Mouse (Mus musculus): ENCODE results near the gene Nlgn3. TPM values are rescaled to one million over a fixed set of nuclear protein-coding genes. Genes with fewer than 3 reads are reported as not detected.

Nlgn3 gene
- polyA plus RNA-seq, 1 experiment from 2014 or later = 0.14 TPM

DNA sequence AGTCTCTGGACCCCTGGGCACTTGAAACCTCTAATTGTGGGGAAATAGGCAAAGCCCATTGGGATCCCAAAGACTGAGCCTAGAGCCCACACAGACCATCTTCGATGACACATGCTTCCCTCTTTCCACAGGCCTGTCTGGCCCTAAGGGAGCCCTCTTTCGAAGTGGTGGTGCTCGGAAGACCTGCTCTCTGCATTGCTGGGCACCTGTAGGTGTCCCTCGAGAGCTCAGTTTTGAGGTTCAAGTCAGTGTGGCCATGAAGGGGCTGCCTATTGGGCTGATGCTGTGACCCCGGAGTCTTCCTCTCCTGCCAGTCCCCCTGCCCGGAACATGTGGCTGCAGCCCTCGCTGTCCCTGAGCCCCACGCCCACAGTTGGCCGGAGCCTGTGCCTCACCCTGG lies 2.7 kb downstream of the Nlgn3 start:
- no peak overlapping the region for H3K4me2 ChIP-seq
- 73% methylated on average over 9 of the region's 9 CpGs for WGBS (ENCODE audit: insufficient replicate concordance)
- peaks cover 47% of the 10 kb centered on the region; the same call in 1 of the 2 replicates for H3K27me3 ChIP-seq
- no peaks in the 10 kb centered on the region for H3K9me3 ChIP-seq (replicated peaks)
- H3K36me3 ChIP-seq = peaks cover 12% of the 10 kb centered on the region
- H3K4me3 ChIP-seq (replicated peaks) = no peak overlapping the region
- H3K4me1 ChIP-seq (replicated peaks) = peaks cover 4% of the 10 kb centered on the region; the same call in 1 of the 2 replicates
- ATAC-seq (ENCODE audit: low read depth) (no peak), DNase-seq (no peak)
- H3K27ac ChIP-seq = no peak overlapping the region
- H3K9ac ChIP-seq = no peak overlapping the region

- DNase-seq = no peak
- H3K4me1 ChIP-seq (replicated peaks) = no peaks in the 10 kb centered on the region
- no peak overlapping the region for H3K9ac ChIP-seq
- H3K36me3 ChIP-seq = no peaks in the 10 kb centered on the region
- ATAC-seq (ENCODE audit: low read depth) = no peak
- WGBS (ENCODE audit: insufficient replicate concordance) = 38% methylated on average over 2 of the region's 2 CpGs
- H3K27me3 ChIP-seq = peaks cover 46% of the 10 kb centered on the region; the same call in 1 of the 2 replicates
- no peak overlapping the region for H3K4me2 ChIP-seq
- no peak overlapping the region for H3K27ac ChIP-seq
- no peaks in the 10 kb centered on the region for H3K9me3 ChIP-seq (replicated peaks)
- H3K4me3 ChIP-seq (replicated peaks) = no peak overlapping the region
Observed at GRCm38 (mm10) chrX:101304646-101305045, 5.7 kb downstream of the Nlgn3 start.

GRCm38 (mm10) chrX:101309299-101309698 lies 10.3 kb downstream of the Nlgn3 start:
- H3K27ac ChIP-seq = no peak overlapping the region
- DNase-seq (no peak), ATAC-seq (ENCODE audit: low read depth) (no peak)
- no peaks in the 10 kb centered on the region for H3K4me1 ChIP-seq (replicated peaks)
- peaks cover 42% of the 10 kb centered on the region for H3K27me3 ChIP-seq
- H3K4me2 ChIP-seq = no peak overlapping the region
- 75% methylated on average over 5 of the region's 5 CpGs for WGBS (ENCODE audit: insufficient replicate concordance)
- H3K4me3 ChIP-seq (replicated peaks) = no peak overlapping the region
- no peak overlapping the region for H3K9ac ChIP-seq
- no peaks in the 10 kb centered on the region for H3K36me3 ChIP-seq
- no peaks in the 10 kb centered on the region for H3K9me3 ChIP-seq (replicated peaks)

- 35% methylated on average over 6 of the region's 6 CpGs for WGBS (ENCODE audit: insufficient replicate concordance)
- Histone ChIP-seq H3K4me3 (replicated peaks) (no peak overlapping the region), H3K4me2 (no peak overlapping the region), H3K4me1 (replicated peaks) (0 out of 2 replicates have a peak, but pooled peaks cover 3% of the 10 kb centered on the region), H3K27ac (no peak overlapping the region), H3K27me3 (peaks cover 40% of the 10 kb centered on the region), H3K9me3 (replicated peaks) (no peaks in the 10 kb centered on the region), H3K9ac (no peak overlapping the region), H3K36me3 (no peaks in the 10 kb centered on the region)
- ATAC-seq (ENCODE audit: low read depth) (no peak), DNase-seq (no peak)
Observed at GRCm38 (mm10) chrX:101313625-101314359, 14.8 kb downstream of the Nlgn3 start.

DNA sequence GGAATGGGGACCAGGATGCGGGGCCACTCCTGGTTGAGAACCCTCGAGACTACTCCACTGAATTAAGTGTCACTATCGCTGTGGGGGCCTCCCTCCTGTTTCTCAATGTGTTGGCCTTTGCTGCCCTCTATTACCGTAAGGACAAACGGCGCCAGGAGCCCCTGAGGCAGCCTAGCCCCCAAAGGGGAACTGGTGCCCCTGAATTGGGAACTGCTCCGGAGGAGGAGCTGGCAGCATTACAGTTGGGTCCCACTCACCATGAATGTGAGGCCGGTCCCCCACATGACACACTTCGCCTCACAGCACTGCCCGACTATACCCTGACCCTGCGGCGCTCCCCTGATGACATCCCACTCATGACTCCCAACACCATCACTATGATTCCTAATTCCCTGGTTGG lies 20.8 kb downstream of the Nlgn3 start:
- Histone ChIP-seq H3K4me3 (replicated peaks) (no peak overlapping the region), H3K9ac (no peak overlapping the region), H3K9me3 (replicated peaks) (no peaks in the 10 kb centered on the region), H3K36me3 (no peaks in the 10 kb centered on the region), H3K27ac (no peak overlapping the region), H3K27me3 (peaks cover 7% of the 10 kb centered on the region; the same call in 1 of the 2 replicates), H3K4me2 (no peak overlapping the region), H3K4me1 (replicated peaks) (0 out of 2 replicates have a peak, but pooled peaks cover 3% of the 10 kb centered on the region)
- DNase-seq (no peak), ATAC-seq (ENCODE audit: low read depth) (no peak)
- 86% methylated on average over 12 of the region's 12 CpGs for WGBS (ENCODE audit: insufficient replicate concordance)

DNA sequence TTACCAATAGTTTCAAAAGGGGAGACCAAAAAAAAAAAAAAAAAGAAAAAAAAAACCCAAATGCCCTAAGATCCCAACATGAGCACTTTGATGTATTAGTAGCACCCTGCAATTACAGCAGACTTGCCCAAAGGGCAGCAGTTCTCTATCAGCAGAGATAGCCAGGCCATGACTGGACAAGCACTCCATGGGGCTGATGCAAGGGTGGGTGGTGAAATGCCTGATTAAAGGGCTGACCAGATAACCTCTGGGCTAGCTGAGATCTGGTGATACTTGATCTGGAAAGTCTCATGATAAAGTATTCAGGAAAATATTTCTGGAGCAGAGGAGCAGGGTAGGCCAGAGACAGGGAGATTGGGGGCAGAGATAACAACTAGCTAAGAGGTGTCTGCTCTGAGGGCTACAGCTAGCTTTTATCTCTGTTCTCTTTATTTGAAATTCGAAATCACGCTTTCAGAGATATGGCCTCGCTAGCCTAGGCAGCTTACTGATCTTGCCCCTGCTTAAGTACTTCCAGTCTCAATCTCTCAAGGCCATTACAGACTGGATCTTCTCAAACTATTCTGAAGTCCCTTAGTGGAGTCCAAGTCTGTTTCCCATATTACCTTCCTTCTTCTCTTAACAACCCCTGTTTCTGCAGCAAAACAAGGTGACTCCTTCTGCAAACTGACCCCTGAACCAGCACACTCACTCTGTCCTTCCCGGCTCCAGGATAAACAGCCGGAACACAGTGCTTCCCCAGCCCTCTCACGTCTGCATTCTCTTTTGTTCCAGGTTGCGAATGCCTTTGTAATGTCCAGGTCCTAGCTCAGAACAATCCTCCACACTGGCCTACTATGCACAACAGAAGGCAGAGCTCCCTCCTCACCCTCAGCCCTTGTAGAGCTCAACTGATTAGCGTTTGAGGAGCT lies 27.3 kb downstream of the Nlgn3 start:
- Histone ChIP-seq H3K27me3 (no peaks in the 10 kb centered on the region), H3K4me2 (no peak overlapping the region), H3K4me1 (replicated peaks) (peaks cover 3% of the 10 kb centered on the region; the same call in 1 of the 2 replicates), H3K36me3 (no peaks in the 10 kb centered on the region), H3K9ac (no peak overlapping the region), H3K4me3 (replicated peaks) (no peak overlapping the region), H3K27ac (no peak overlapping the region), H3K9me3 (replicated peaks) (no peaks in the 10 kb centered on the region)
- 0 out of 2 replicates have a peak, but pooled peaks have one; percentile 34 for ATAC-seq (ENCODE audit: low read depth)
- no peak for DNase-seq
- WGBS (ENCODE audit: insufficient replicate concordance) = 48% methylated on average over 8 of the region's 8 CpGs

- H3K36me3 ChIP-seq = no peaks in the 10 kb centered on the region
- ATAC-seq (ENCODE audit: low read depth) = no peak
- H3K27me3 ChIP-seq = no peaks in the 10 kb centered on the region
- H3K4me2 ChIP-seq = no peak overlapping the region
- H3K27ac ChIP-seq = 0 out of 2 replicates have a peak overlapping the region, but pooled peaks have one; percentile 13
- no peak overlapping the region for H3K4me3 ChIP-seq (replicated peaks)
- peak; percentile 32 for DNase-seq
- H3K9ac ChIP-seq = no peak overlapping the region
- WGBS (ENCODE audit: insufficient replicate concordance) = 27% methylated on average over 10 of the region's 10 CpGs
- H3K4me1 ChIP-seq (replicated peaks) = peaks cover 13% of the 10 kb centered on the region
- H3K9me3 ChIP-seq (replicated peaks) = no peaks in the 10 kb centered on the region
Observed at GRCm38 (mm10) chrX:101329372-101330028, 30.5 kb downstream of the Nlgn3 start.

GRCm38 (mm10) chrX:101332031-101332374 lies 33.0 kb downstream of the Nlgn3 start:
- ATAC-seq (ENCODE audit: low read depth) = peak; percentile 21; the same call in 1 of the 2 replicates
- WGBS (ENCODE audit: insufficient replicate concordance) = 34% methylated on average over 9 of the region's 9 CpGs
- peak overlapping the region; percentile 86 for H3K27ac ChIP-seq
- H3K4me2 ChIP-seq = peak overlapping the region; percentile 74
- H3K4me1 ChIP-seq (replicated peaks) = peaks cover 13% of the 10 kb centered on the region
- H3K4me3 ChIP-seq (replicated peaks) = peak overlapping the region; percentile 58
- H3K9me3 ChIP-seq (replicated peaks) = no peaks in the 10 kb centered on the region
- H3K36me3 ChIP-seq = no peaks in the 10 kb centered on the region
- peak overlapping the region; percentile 73 for H3K9ac ChIP-seq
- no peaks in the 10 kb centered on the region for H3K27me3 ChIP-seq
- no peak for DNase-seq

- H3K9me3 ChIP-seq (replicated peaks) = no peaks in the 10 kb centered on the region
- DNase-seq (peak; percentile 81), ATAC-seq (ENCODE audit: low read depth) (peak; percentile 98)
- H3K27ac ChIP-seq = peak overlapping the region; percentile 86
- H3K4me3 ChIP-seq (replicated peaks) = peak overlapping the region; percentile 58
- WGBS (ENCODE audit: insufficient replicate concordance) = 15% methylated on average over 45 of the region's 49 CpGs
- peaks cover 13% of the 10 kb centered on the region for H3K4me1 ChIP-seq (replicated peaks)
- H3K4me2 ChIP-seq = peak overlapping the region; percentile 74
- H3K36me3 ChIP-seq = no peaks in the 10 kb centered on the region
- H3K9ac ChIP-seq = peak overlapping the region; percentile 73
- H3K27me3 ChIP-seq = no peaks in the 10 kb centered on the region
Observed at GRCm38 (mm10) chrX:101332375-101333211, 33.6 kb downstream of the Nlgn3 start.

- no peaks in the 10 kb centered on the region for H3K9me3 ChIP-seq (replicated peaks)
- no peaks in the 10 kb centered on the region for H3K27me3 ChIP-seq
- no peak overlapping the region for H3K9ac ChIP-seq
- 74% methylated on average over 5 of the region's 5 CpGs for WGBS (ENCODE audit: insufficient replicate concordance)
- ATAC-seq (ENCODE audit: low read depth) (no peak), DNase-seq (peak; percentile 28)
- no peaks in the 10 kb centered on the region for H3K36me3 ChIP-seq
- H3K4me1 ChIP-seq (replicated peaks) = peaks cover 10% of the 10 kb centered on the region
- H3K4me2 ChIP-seq = no peak overlapping the region
- H3K27ac ChIP-seq = no peak overlapping the region
- H3K4me3 ChIP-seq (replicated peaks) = no peak overlapping the region
Observed at GRCm38 (mm10) chrX:101334606-101335005, 35.6 kb downstream of the Nlgn3 start.
